Comparison of ENCODE assay signal across 19 mouse cellular contexts in genomic region chr19:10747718-10748117, GRCm38 (mm10). TPM values are rescaled to one million over a fixed set of nuclear protein-coding genes. Genes with fewer than 3 reads are reported as not detected.
DNase-seq lines count a peak whose midpoint lies in the region; ATAC-seq and TF ChIP-seq lines count a peak whose summit lies in the region.
"Had no signal": no experiment of that assay in that cellular context is flagged by ENCODE, and none has a peak within 500 bp of the region (broad histone marks: within the 10 kb centered on the region; RNA-seq: fewer than 3 reads in every experiment).

No protein-coding gene starts in this region.

- no peaks in the 10 kb centered on the region for H3K9me3 ChIP-seq in heart, embryonic 10.5 days
- no peaks in the 10 kb centered on the region for H3K9me3 ChIP-seq in stomach, embryonic 16.5 days (replicated peaks; ENCODE audit: control insufficient read depth, low read length)
- H3K9me3 ChIP-seq in stomach, postnatal 0 days (ENCODE audit: control insufficient read depth, low read length): no peaks in the 10 kb centered on the region
- no peaks in the 10 kb centered on the region for H3K9me3 ChIP-seq in kidney, embryonic 16.5 days (ENCODE audit: low read length)
- H3K9me3 ChIP-seq: embryonic facial prominence, embryonic 15.5 days; forebrain, embryonic 12.5 days; limb, embryonic 10.5 days; liver, embryonic 13.5 days; megakaryocyte, embryonic 14.5 days; neural tube, embryonic 12.5 days had no signal

- H3K27ac ChIP-seq in heart, embryonic 10.5 days: no peak overlapping the region
- no peak overlapping the region for H3K27ac ChIP-seq in stomach, embryonic 16.5 days (ENCODE audit: low read length)
- no peak overlapping the region for H3K27ac ChIP-seq in stomach, postnatal 0 days (replicated peaks)
- no peak overlapping the region for H3K27ac ChIP-seq in kidney, embryonic 16.5 days (ENCODE audit: low read length)
- H3K27ac ChIP-seq: embryonic facial prominence, embryonic 15.5 days; forebrain, embryonic 12.5 days; limb, embryonic 10.5 days; liver, embryonic 13.5 days; neural tube, embryonic 12.5 days had no signal

- 0 out of 2 replicates have a peak, but pooled peaks have one; percentile 29 for ATAC-seq in stomach, embryonic 16.5 days (ENCODE audit: insufficient read depth, low FRiP score)
- ATAC-seq in stomach, postnatal 0 days (ENCODE audit: low FRiP score, low TSS enrichment): no peak
- ATAC-seq in granulocyte monocyte progenitor cell, adult 5-6 weeks (replicated peaks; ENCODE audit: poor library complexity, severe bottlenecking): peak; percentile 50
- peak; percentile 40 for ATAC-seq in neutrophil, adult 5-6 weeks (ENCODE audit: extremely low read depth, insufficient number of reproducible peaks, low FRiP score, poor library complexity, severe bottlenecking)
- ATAC-seq in kidney, embryonic 16.5 days (ENCODE audit: low FRiP score, low TSS enrichment): no peak
- ATAC-seq: intestine, postnatal 0 days had no signal

- H3K4me1 ChIP-seq in heart, embryonic 10.5 days: no peaks in the 10 kb centered on the region
- no peaks in the 10 kb centered on the region for H3K4me1 ChIP-seq in stomach, embryonic 16.5 days (ENCODE audit: control insufficient read depth, insufficient read depth, low read length)
- no peaks in the 10 kb centered on the region for H3K4me1 ChIP-seq in stomach, postnatal 0 days (replicated peaks; ENCODE audit: control insufficient read depth, insufficient read depth)
- no peaks in the 10 kb centered on the region for H3K4me1 ChIP-seq in kidney, embryonic 16.5 days (ENCODE audit: insufficient read depth, low read length)
- H3K4me1 ChIP-seq: embryonic facial prominence, embryonic 15.5 days; limb, embryonic 10.5 days; liver, embryonic 13.5 days; neural tube, embryonic 12.5 days had no signal

- no peak overlapping the region for H3K4me2 ChIP-seq in stomach, embryonic 16.5 days (ENCODE audit: low read depth, low read length)
- no peak overlapping the region for H3K4me2 ChIP-seq in stomach, postnatal 0 days (replicated peaks; ENCODE audit: low read depth)
- H3K4me2 ChIP-seq in kidney, embryonic 16.5 days (replicated peaks; ENCODE audit: low read depth, low read length): no peak overlapping the region
- H3K4me2 ChIP-seq: embryonic facial prominence, embryonic 15.5 days; forebrain, embryonic 12.5 days; liver, embryonic 13.5 days; neural tube, embryonic 12.5 days had no signal

- 83% methylated on average over 6 of the region's 6 CpGs for WGBS in heart, embryonic 10.5 days
- WGBS in stomach, embryonic 16.5 days: 61% methylated on average over 6 of the region's 6 CpGs
- WGBS in stomach, postnatal 0 days: 50% methylated on average over 6 of the region's 6 CpGs
- WGBS in kidney, embryonic 16.5 days: 74% methylated on average over 6 of the region's 6 CpGs

- no peak overlapping the region for H3K9ac ChIP-seq in stomach, embryonic 16.5 days (ENCODE audit: low read length)
- H3K9ac ChIP-seq in stomach, postnatal 0 days (ENCODE audit: low read length): no peak overlapping the region
- no peak overlapping the region for H3K9ac ChIP-seq in kidney, embryonic 16.5 days (replicated peaks; ENCODE audit: low read length)
- H3K9ac ChIP-seq: embryonic facial prominence, embryonic 15.5 days; forebrain, embryonic 12.5 days; liver, embryonic 13.5 days; neural tube, embryonic 12.5 days had no signal

- peak; percentile 65 for DNase-seq in heart, embryonic 10.5 days (ENCODE audit: low spot score)
- DNase-seq in heart, adult 18-20 months: no peak
- DNase-seq in stomach, postnatal 0 days (ENCODE audit: low spot score): no peak
- no peak for DNase-seq in ovary, postnatal 10 days (ENCODE audit: low spot score)
- DNase-seq: cerebellum, adult 11 months; kidney, postnatal 25 days; liver, embryonic 13.5 days; retina, postnatal 1 day had no signal

- H3K4me3 ChIP-seq in heart, embryonic 10.5 days: no peak overlapping the region
- no peak overlapping the region for H3K4me3 ChIP-seq in stomach, embryonic 16.5 days (replicated peaks; ENCODE audit: low read length)
- H3K4me3 ChIP-seq in stomach, postnatal 0 days (ENCODE audit: low read depth, low read length): no peak overlapping the region
- H3K4me3 ChIP-seq in kidney, embryonic 16.5 days (ENCODE audit: low read length): no peak overlapping the region
- H3K4me3 ChIP-seq: embryonic facial prominence, embryonic 15.5 days; forebrain, embryonic 12.5 days; limb, embryonic 10.5 days; liver, embryonic 13.5 days; megakaryocyte, embryonic 14.5 days; neural tube, embryonic 12.5 days had no signal

- no peaks in the 10 kb centered on the region for H3K36me3 ChIP-seq in heart, embryonic 10.5 days
- no peaks in the 10 kb centered on the region for H3K36me3 ChIP-seq in stomach, embryonic 16.5 days (ENCODE audit: control insufficient read depth, insufficient read depth, low read length)
- H3K36me3 ChIP-seq in stomach, postnatal 0 days (ENCODE audit: control insufficient read depth, insufficient read depth, low read length): no peaks in the 10 kb centered on the region
- H3K36me3 ChIP-seq in kidney, embryonic 16.5 days (ENCODE audit: insufficient read depth, low read length): no peaks in the 10 kb centered on the region
- H3K36me3 ChIP-seq: embryonic facial prominence, embryonic 15.5 days; forebrain, embryonic 12.5 days; limb, embryonic 10.5 days; liver, embryonic 13.5 days; neural tube, embryonic 12.5 days had no signal

- no peak for TF ChIP-seq CTCF in stomach, postnatal 0 days (IDR thresholded peaks at IDR 0.05; ENCODE audit: low read depth)

- no peaks in the 10 kb centered on the region for H3K27me3 ChIP-seq in heart, embryonic 10.5 days (ENCODE audit: insufficient read depth, poor library complexity, severe bottlenecking)
- H3K27me3 ChIP-seq in stomach, embryonic 16.5 days (ENCODE audit: control insufficient read depth, insufficient read depth, low read length): no peaks in the 10 kb centered on the region
- H3K27me3 ChIP-seq in stomach, postnatal 0 days (ENCODE audit: control insufficient read depth, insufficient read depth, low read length): no peaks in the 10 kb centered on the region
- no peaks in the 10 kb centered on the region for H3K27me3 ChIP-seq in kidney, embryonic 16.5 days (ENCODE audit: insufficient read depth, low read length)
- H3K27me3 ChIP-seq: embryonic facial prominence, embryonic 15.5 days; forebrain, embryonic 12.5 days; liver, embryonic 13.5 days; neural tube, embryonic 12.5 days had no signal

- TF ChIP-seq EP300 in stomach, postnatal 0 days (optimal IDR thresholded peaks at IDR 0.05): no peak

RNA-seq across cellular contexts. Expression of gene Cd5, which starts 8.9 kb away (rescaled TPM):
- 0.18 and 0.28 TPM in 2 replicates for polyA plus RNA-seq in heart, embryonic 10.5 days (2016; fragmentation: Nextera tagmentation; extraction: Ambion mirVana)
- 1 to 10 TPM in 1 of 2 experiments, not detected in 1; 1.1 TPM for total RNA-seq in heart, adult 18-20 months (2021)
- 3.3 and 3.8 TPM in 2 replicates for polyA plus RNA-seq in stomach, embryonic 16.5 days (2015; fragmentation: Nextera tagmentation; extraction: Ambion mirVana)
- 1.6 and 1.8 TPM in 2 replicates for polyA plus RNA-seq in stomach, postnatal 0 days (2015; fragmentation: Nextera tagmentation; extraction: Ambion mirVana)
- total RNA-seq in granulocyte monocyte progenitor cell, adult 5-6 weeks (2014; fragmentation: Nextera tagmentation): not detected in 2 replicates
- not detected in 2 replicates for total RNA-seq in granulocyte monocyte progenitor cell, adult 5-6 weeks (2017)
- total RNA-seq in neutrophil, adult 5-6 weeks (2017): 16.7 and 18.7 TPM in 2 replicates
- 0.19 and 0.31 TPM in 2 replicates for polyA plus RNA-seq in kidney, embryonic 16.5 days (2015; fragmentation: Nextera tagmentation; extraction: Ambion mirVana)
- total RNA-seq: gastrocnemius, adult 18-20 months had no signal
- polyA plus RNA-seq: forebrain, embryonic 12.5 days; liver, embryonic 13.5 days had no signal

RNA-seq across cellular contexts. Expression of gene Vps37c, which starts 59.2 kb away (rescaled TPM):
- 26.5 and 26.7 TPM in 2 replicates for polyA plus RNA-seq in heart, embryonic 10.5 days (2016; fragmentation: Nextera tagmentation; extraction: Ambion mirVana)
- 10 to 100 TPM; 20.4 to 21.8 TPM for total RNA-seq in heart, adult 18-20 months (2021)
- 48.7 and 60.3 TPM in 2 replicates for polyA plus RNA-seq in stomach, embryonic 16.5 days (2015; fragmentation: Nextera tagmentation; extraction: Ambion mirVana)
- polyA plus RNA-seq in stomach, postnatal 0 days (2015; fragmentation: Nextera tagmentation; extraction: Ambion mirVana): 48.6 and 57.3 TPM in 2 replicates
- total RNA-seq in granulocyte monocyte progenitor cell, adult 5-6 weeks (2014; fragmentation: Nextera tagmentation): 21.1 and 23.8 TPM in 2 replicates
- total RNA-seq in granulocyte monocyte progenitor cell, adult 5-6 weeks (2017): 15.3 and 20.0 TPM in 2 replicates
- total RNA-seq in neutrophil, adult 5-6 weeks (2017): 21.0 and 25.6 TPM in 2 replicates
- polyA plus RNA-seq in kidney, embryonic 16.5 days (2015; fragmentation: Nextera tagmentation; extraction: Ambion mirVana): 36.2 and 37.6 TPM in 2 replicates

Comparison
In these comparisons a context has a peak if more than half of its experiments do, and no peak if none do; other contexts are left out.
1. ATAC-seq: peak in stomach, embryonic 16.5 days (single experiment), granulocyte monocyte progenitor cell, adult 5-6 weeks (single experiment) and neutrophil, adult 5-6 weeks (single experiment); none in stomach, postnatal 0 days (single experiment) and kidney, embryonic 16.5 days (single experiment).